Mouse (Mus musculus) hindbrain, embryonic 10.5 days (tissue): ENCODE measurements around the gene Ppp6c. TPM values are rescaled to one million over a fixed set of nuclear protein-coding genes. Genes with fewer than 3 reads are reported as not detected.
A peak's percentile ranks its signal among the peaks of the same experiment; 100 is the strongest.

Source experiments
- DNase-seq: peaks from one replicate; pipeline ENCODE4 v3.0.0-alpha.2; 2017; ENCODE audit warnings: low spot score
- H3K27ac ChIP-seq: fragments of 300-500 bp; sonication (generic); 2 replicates; pipeline ENCODE4 v1.5.1; 2016; ENCODE audit warnings: mild to moderate bottlenecking, moderate library complexity
- H3K27me3 ChIP-seq: fragments of 300-500 bp; sonication (generic); 2 replicates; pipeline ENCODE4 v1.6.1; 2016; ENCODE audit warnings: mild to moderate bottlenecking; ENCODE audit not compliant: poor library complexity, insufficient read depth, severe bottlenecking
- H3K36me3 ChIP-seq: fragments of 300-500 bp; sonication (generic); 2 replicates; pipeline ENCODE4 v1.6.1; 2016; ENCODE audit warnings: mild to moderate bottlenecking, moderate library complexity
- H3K4me1 ChIP-seq: fragments of 300-500 bp; sonication (generic); replicated peaks from 2 replicates; pipeline ENCODE4 v1.6.1; 2016; ENCODE audit warnings: mild to moderate bottlenecking
- H3K4me3 ChIP-seq: fragments of 300-500 bp; sonication (generic); 2 replicates; pipeline ENCODE4 v1.5.1; 2016; ENCODE audit warnings: mild to moderate bottlenecking, moderate library complexity
- H3K9me3 ChIP-seq: fragments of 300-500 bp; sonication (generic); 2 replicates; pipeline ENCODE4 v1.6.1; 2016; ENCODE audit warnings: mild to moderate bottlenecking, moderate library complexity
- WGBS: fragments of 180-500 bp; shearing (Covaris S2); methylation state at CpG from one replicate; pipeline ENCODE4 v1.1.7; 2016; 5-methylcytosine and 5-hydroxymethylcytosine counted together
- polyA plus RNA-seq: library from polyadenylated mRNA; unstranded; fragments of >200 nt; fragmentation: Nextera tagmentation; extraction: Ambion mirVana; gene quantifications from 2 replicates; pipeline ENCODE4 v1.2.1, GENCODE M21; 2016

Gene Ppp6c
- polyA plus RNA-seq, 1 experiment from 2014 or later: 80.0 TPM

DNA sequence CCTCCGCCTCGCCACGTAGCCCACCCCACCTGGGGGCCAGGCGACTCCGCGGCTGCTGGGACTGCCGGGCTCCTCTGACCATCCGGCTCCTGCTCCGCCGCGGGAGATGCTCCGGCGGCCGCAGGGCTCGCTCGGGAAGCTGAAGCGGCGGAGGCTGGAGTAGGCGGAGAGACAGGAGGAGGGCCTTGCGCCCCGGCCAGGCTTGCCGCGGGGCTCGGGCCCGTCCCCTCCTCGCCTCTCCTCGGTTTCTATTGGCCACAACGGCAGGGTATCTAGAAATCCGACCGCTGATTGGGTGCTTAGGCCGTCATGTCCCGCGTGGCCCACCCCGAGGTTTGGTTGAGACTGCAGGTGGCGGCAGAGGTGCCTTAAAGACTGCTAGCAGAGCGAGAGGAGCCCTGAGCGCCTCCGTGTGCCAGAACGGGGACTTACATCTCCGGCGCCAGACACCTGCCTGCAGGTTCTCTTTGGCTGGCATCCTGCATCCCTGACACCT lies 35.6 kb downstream of the Ppp6c start, which contains the start of gene Scai:
Gene Scai, minus strand, starts transcription at position 174 of the 496 bp plus-strand sequence.
- Histone ChIP-seq H3K9me3 (no peaks in the 10 kb centered on the region), H3K4me1 (peaks cover 17% of the 10 kb centered on the region), H3K27me3 (no peaks in the 10 kb centered on the region), H3K36me3 (peaks cover 20% of the 10 kb centered on the region; the same call in 1 of the 2 replicates), H3K4me3 (peak within 1 kb of the TSS; percentile 91), H3K27ac (peak within 1 kb of the TSS; percentile 97)
- WGBS: under 1% methylated on average over 41 of the region's 41 CpGs
- peak; percentile 98 for DNase-seq

DNA sequence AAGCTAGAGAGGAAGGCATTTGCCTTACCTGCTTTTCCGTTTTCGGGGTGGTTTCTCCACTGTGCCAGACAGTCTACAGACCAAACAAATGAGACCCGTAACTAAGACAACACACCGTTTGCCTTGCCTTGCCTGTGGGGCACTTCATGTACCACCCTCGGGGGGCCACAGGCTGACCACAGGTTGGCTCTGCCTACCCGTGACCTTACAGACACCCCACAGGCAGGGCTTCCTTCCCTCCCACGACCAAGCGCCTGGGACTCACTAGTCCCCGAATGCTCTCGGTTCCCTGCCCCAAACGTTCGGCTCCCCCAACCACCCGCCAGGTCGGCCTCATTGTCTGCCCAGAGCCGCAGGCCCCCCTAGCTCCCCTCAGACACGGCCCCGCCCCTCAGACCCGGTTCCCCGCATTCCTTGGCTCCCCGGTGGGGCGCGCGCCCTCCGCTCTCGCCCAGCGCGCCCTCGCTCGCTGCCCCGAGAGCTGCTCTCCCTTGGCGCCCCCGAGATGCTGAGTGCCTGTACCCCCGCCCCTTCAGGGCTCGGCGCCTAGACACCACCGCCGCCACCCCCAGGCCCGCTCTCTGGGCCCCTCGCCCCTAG lies 36.2 kb downstream of the Ppp6c start:
- Histone ChIP-seq H3K9me3 (no peaks in the 10 kb centered on the region), H3K27me3 (no peaks in the 10 kb centered on the region), H3K36me3 (peaks cover 23% of the 10 kb centered on the region; the same call in 1 of the 2 replicates), H3K4me1 (peaks cover 17% of the 10 kb centered on the region), H3K4me3 (peak overlapping the region; percentile 91), H3K27ac (peak overlapping the region; percentile 97)
- WGBS: under 1% methylated on average over 39 of the region's 39 CpGs
- DNase-seq: no peak

DNA sequence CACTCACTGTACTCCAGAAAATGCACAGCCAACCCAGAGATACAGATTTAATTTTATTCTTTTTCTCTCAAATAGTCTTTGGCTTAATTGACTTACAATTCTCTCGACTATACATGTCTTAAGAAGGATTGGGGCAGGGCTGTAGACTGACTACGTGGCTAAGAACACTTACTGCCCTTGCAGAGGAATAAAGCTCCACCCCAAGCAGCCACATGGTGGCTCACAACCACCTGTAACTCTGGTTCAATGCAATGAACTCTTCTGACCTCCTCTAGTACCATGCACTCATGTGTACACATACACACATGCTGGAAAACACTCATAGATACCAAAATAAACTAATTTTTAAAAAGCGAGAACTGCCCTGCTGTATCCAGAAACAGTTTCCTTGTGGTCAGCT lies 40.3 kb downstream of the Ppp6c start:
- 73% methylated on average over 3 of the region's 3 CpGs for WGBS
- Histone ChIP-seq H3K9me3 (no peaks in the 10 kb centered on the region), H3K27me3 (no peaks in the 10 kb centered on the region), H3K27ac (no peak overlapping the region), H3K4me3 (no peak overlapping the region), H3K4me1 (peaks cover 16% of the 10 kb centered on the region), H3K36me3 (peaks cover 53% of the 10 kb centered on the region)
- DNase-seq: no peak

DNA sequence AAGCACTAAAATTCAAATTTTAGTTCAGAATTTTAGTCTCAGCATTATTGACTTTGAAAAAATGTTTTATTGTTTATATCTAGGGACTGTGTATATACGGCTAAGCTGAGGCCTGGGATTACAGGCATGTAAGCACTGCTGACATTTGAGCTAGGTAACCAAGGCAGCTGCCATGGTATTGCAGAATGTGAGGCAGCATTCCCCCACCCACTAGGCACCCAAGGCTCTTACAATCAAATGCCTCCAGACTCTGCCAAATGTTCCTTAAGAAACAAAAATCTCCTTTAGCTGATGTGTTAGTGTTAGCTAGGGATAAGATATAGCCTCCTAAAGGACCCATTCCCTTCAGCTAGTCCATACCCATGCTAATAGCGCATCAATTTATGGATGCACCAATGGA lies 42.7 kb downstream of the Ppp6c start:
- H3K36me3 ChIP-seq: peaks cover 70% of the 10 kb centered on the region
- 94% methylated on average over 2 of the region's 2 CpGs for WGBS
- H3K27ac ChIP-seq: no peak overlapping the region
- H3K4me1 ChIP-seq: peaks cover 2% of the 10 kb centered on the region
- H3K9me3 ChIP-seq: no peaks in the 10 kb centered on the region
- no peak overlapping the region for H3K4me3 ChIP-seq
- DNase-seq: no peak
- H3K27me3 ChIP-seq: no peaks in the 10 kb centered on the region

DNA sequence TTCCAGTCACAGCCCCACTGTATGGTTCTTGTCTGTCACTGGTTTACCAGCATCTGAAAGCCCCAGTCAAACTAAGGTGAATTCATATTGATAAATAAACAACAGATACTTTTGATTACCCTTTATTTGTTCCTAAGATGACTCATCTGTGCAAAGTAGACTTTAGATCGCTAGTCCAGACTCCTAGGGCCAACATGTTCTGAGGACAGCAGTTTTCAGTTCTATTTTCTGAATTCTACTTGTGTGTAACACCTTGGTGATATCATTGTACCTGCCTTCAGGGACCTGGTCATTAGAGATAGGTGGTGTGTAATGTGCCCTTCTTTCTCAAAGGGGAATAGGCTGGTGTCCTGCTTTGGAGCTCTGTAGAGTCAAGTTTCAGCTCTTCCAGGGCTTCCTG lies 65.3 kb downstream of the Ppp6c start:
- H3K9me3 ChIP-seq: no peaks in the 10 kb centered on the region
- no peak overlapping the region for H3K4me3 ChIP-seq
- H3K27ac ChIP-seq: no peak overlapping the region
- no peaks in the 10 kb centered on the region for H3K27me3 ChIP-seq
- H3K36me3 ChIP-seq: peaks cover 16% of the 10 kb centered on the region
- DNase-seq: no peak
- 92% methylated on average over 1 of the region's 1 CpGs for WGBS
- no peaks in the 10 kb centered on the region for H3K4me1 ChIP-seq

DNA sequence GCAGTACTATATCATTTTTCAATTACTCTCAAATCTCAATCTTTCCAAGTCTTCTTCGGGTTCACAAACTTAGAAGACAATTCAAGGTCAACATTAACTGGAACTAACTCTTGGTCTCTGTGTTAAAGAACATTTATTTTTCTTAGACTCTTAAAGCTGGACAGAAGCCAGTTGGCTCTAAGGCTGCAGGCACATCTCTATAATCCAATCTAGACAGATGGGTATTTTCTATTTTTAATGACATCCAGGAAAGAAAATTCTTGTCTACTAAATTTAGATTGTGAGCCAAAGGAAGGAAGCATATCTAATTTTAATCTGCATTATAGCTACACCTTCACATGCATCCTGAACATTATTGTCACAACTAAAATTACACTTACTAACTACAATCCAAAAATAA lies 68.3 kb downstream of the Ppp6c start:
- H3K27ac ChIP-seq: no peak overlapping the region
- no peaks in the 10 kb centered on the region for H3K27me3 ChIP-seq
- H3K9me3 ChIP-seq: no peaks in the 10 kb centered on the region
- no peaks in the 10 kb centered on the region for H3K4me1 ChIP-seq
- whole genome bisulfite sequencing: 90% methylated on average over 1 of the region's 1 CpGs
- DNase-seq: no peak
- no peak overlapping the region for H3K4me3 ChIP-seq
- H3K36me3 ChIP-seq: peaks cover 23% of the 10 kb centered on the region

DNA sequence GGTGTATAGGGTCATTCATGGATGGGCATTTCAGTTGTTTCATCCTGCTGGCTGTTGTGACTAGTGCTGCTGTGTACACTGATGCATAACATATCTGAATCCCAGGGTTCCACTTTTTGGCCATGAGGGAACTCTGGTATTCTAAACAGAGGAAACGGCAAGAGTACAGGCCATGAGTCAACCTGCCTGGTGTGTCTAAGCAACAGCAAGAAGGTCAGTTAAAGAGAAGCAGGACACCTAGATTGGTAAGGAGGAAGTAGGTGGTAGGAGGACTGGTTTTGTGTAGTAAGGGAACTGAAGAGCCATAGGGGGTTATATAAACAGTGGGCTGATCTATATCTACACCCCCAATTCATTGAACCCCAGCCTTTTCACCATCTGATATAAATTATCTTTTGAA lies 69.4 kb downstream of the Ppp6c start:
- no peaks in the 10 kb centered on the region for H3K27me3 ChIP-seq
- H3K4me3 ChIP-seq: no peak overlapping the region
- no peaks in the 10 kb centered on the region for H3K9me3 ChIP-seq
- H3K27ac ChIP-seq: no peak overlapping the region
- H3K36me3 ChIP-seq: peaks cover 23% of the 10 kb centered on the region
- whole genome bisulfite sequencing: 79% methylated on average over 1 of the region's 1 CpGs
- no peak for DNase-seq
- no peaks in the 10 kb centered on the region for H3K4me1 ChIP-seq

DNA sequence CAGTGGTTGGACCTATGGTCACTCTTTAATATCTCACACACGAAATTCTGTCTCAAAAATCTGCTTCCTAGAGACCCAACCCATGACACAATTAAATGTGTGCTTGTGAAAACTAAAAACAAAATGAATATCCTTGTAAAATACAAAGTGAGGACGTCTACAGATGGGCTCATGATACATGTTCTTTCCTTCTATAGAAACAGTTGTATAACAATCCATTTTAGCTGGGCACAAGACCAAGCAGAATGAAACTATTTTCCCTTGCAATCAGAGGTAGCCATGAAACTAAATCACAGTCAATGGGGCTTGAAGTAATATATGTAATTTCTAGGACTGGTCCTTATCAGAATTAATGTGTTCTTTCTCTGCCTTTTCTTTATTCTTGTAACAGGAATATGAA lies 75.3 kb downstream of the Ppp6c start:
- Histone ChIP-seq H3K4me3 (no peak overlapping the region), H3K36me3 (peaks cover 12% of the 10 kb centered on the region), H3K27me3 (no peaks in the 10 kb centered on the region), H3K9me3 (no peaks in the 10 kb centered on the region), H3K27ac (no peak overlapping the region), H3K4me1 (no peaks in the 10 kb centered on the region)
- DNase-seq: no peak
- 84% methylated on average over 2 of the region's 2 CpGs for WGBS

DNA sequence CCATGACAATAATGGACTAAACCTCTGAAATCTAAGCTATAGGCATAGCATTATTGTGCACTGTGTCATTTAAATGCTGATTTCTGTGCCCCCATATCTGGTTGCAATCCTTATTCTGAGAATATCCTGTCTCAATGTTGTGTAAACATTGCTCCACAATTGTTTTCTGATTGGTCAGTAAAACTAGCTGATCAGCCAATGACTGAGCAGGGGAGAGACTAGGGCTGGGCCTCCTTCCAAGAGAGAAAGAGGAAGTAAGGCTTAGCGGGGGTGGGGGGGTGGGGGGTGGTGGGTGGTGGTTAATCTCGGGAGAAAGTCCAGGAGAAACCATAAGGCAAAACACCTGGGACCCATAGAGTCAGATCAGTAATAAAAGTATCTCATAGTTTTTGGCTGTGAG lies 78.2 kb downstream of the Ppp6c start:
- H3K27ac ChIP-seq: no peak overlapping the region
- no peak overlapping the region for H3K4me3 ChIP-seq
- no peak for DNase-seq
- no peaks in the 10 kb centered on the region for H3K27me3 ChIP-seq
- WGBS: 78% methylated on average over 2 of the region's 2 CpGs
- no peaks in the 10 kb centered on the region for H3K4me1 ChIP-seq
- H3K36me3 ChIP-seq: peaks cover 7% of the 10 kb centered on the region
- H3K9me3 ChIP-seq: no peaks in the 10 kb centered on the region

DNA sequence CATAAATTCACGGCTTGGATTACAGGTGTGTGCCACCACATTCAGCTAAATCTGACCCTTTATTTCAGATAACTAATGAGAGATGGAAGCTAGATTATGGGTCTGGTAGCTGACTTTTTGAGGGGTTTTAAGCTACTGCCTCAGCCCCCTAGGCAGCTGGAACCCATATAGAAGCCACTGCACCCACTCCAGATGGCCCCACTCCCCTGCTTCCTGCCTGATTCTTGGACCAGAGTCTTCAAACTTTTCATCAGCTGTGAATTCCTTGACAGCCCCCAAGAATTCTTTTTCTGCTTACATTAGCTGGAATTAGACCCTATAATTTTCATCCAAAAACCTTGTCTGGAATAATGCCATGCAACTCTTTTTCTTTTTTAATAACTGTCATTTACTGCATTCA lies 79.8 kb downstream of the Ppp6c start:
- Histone ChIP-seq H3K27ac (no peak overlapping the region), H3K9me3 (no peaks in the 10 kb centered on the region), H3K36me3 (peaks cover 6% of the 10 kb centered on the region; the same call in 1 of the 2 replicates), H3K4me1 (no peaks in the 10 kb centered on the region), H3K27me3 (no peaks in the 10 kb centered on the region), H3K4me3 (no peak overlapping the region)
- no peak for DNase-seq
- WGBS: 92% methylated on average over 1 of the region's 1 CpGs

Other genes with a start within 250 kb of the Ppp6c start
- gene Wdr38, start 229.0 kb downstream of the Ppp6c start, polyA plus RNA-seq: 1.4 and 1.8 TPM in 2 replicates
- 133 and 137 TPM in 2 replicates for gene Arpc5l, start 221.1 kb downstream of the Ppp6c start, polyA plus RNA-seq
- gene Rpl35, start 220.8 kb downstream of the Ppp6c start, polyA plus RNA-seq: 997 and 1,033 TPM in 2 replicates
- gene Golga1, start 160.9 kb downstream of the Ppp6c start, polyA plus RNA-seq: 20.3 and 23.8 TPM in 2 replicates
- gene Scai, start 35.7 kb downstream of the Ppp6c start, polyA plus RNA-seq: 8.9 and 11.0 TPM in 2 replicates